Mouse (Mus musculus) neutrophil, adult 59 days (primary cell): Measurements from ENCODE around the gene Nsd2. TPM values are rescaled to one million over a fixed set of nuclear protein-coding genes. Genes with fewer than 3 reads are reported as not detected.

Experiments
- total RNA-seq, 2 experiments: library from RNA; stranded (reverse); gene quantifications; 1 replicate in 1 of 2; 2 replicates in 1 of 2; pipeline ENCODE4 v1.2.4; 2023

The Nsd2 gene
- 10 to 100 TPM; 64.7 to 82.5 TPM for total RNA-seq

GRCm38 (mm10) chr5:33819876-33820732, at the start of gene Nsd2:
Gene Nsd2, plus strand, starts transcription at chr5:33820725.

GRCm38 (mm10) chr5:33782345-33782998, 38.1 kb upstream of the Nsd2 start, which contains the start of gene Letm1:
Gene Letm1, minus strand, starts transcription at chr5:33782817.

GRCm38 (mm10) chr5:33936120-33936707, 115.7 kb downstream of the Nsd2 start, which contains the start of gene Nelfa:
Gene Nelfa, minus strand, starts transcription at chr5:33936413.

Other genes starting within 250 kb of the Nsd2 start
- 10 to 100 TPM; 10.6 to 11.6 TPM for gene Fam53a, start 191.1 kb upstream of the Nsd2 start, total RNA-seq
- under 1 TPM in 1 of 2 experiments, not detected in 1; 0.47 TPM for gene Gm9903, start 190.8 kb upstream of the Nsd2 start, total RNA-seq
- gene Slbp, start 168.2 kb upstream of the Nsd2 start, total RNA-seq: 10 to 100 TPM; 80.7 to 94.5 TPM
- 10 to 100 TPM; 61.8 to 66.1 TPM for gene Tacc3, start 162.6 kb upstream of the Nsd2 start, total RNA-seq
- gene Tmem129, start 162.3 kb upstream of the Nsd2 start, total RNA-seq: 1 to 10 TPM; 8.7 to 9.4 TPM
- under 1 TPM in 1 of 2 experiments, not detected in 1; 0.36 TPM for gene Fgfr3, start 99.1 kb upstream of the Nsd2 start, total RNA-seq
- 10 to 100 TPM; 30.1 to 35.7 TPM for gene Letm1, start 37.9 kb upstream of the Nsd2 start, total RNA-seq
- 10 to 100 TPM; 23.8 to 28.6 TPM for gene Nelfa, start 115.7 kb downstream of the Nsd2 start, total RNA-seq
- 10 to 100 TPM; 19.3 to 19.9 TPM for gene Gm1673, start 162.7 kb downstream of the Nsd2 start, total RNA-seq
- 10 to 100 TPM; 24.2 to 24.6 TPM for gene Nat8l, start 175.3 kb downstream of the Nsd2 start, total RNA-seq